Mouse (Mus musculus) testis, adult 10 weeks (tissue): ENCODE measurements around the gene Gm136. TPM values are rescaled to one million over a fixed set of nuclear protein-coding genes. Genes with fewer than 3 reads are reported as not detected.

Source experiments
- polyA plus RNA-seq: library from polyadenylated mRNA; stranded (reverse); fragments of 350-450 nt; fragmentation: Illumina TruSeq; extraction: RNeasy Lipid Tissue Mini Kit (QIAGEN cat#74804); gene quantifications from one replicate; pipeline ENCODE4 v1.2.3, GENCODE M21; 2014; ENCODE audit warnings: low read depth, low replicate concordance

Gm136 gene
- polyA plus RNA-seq: 236 TPM

DNA sequence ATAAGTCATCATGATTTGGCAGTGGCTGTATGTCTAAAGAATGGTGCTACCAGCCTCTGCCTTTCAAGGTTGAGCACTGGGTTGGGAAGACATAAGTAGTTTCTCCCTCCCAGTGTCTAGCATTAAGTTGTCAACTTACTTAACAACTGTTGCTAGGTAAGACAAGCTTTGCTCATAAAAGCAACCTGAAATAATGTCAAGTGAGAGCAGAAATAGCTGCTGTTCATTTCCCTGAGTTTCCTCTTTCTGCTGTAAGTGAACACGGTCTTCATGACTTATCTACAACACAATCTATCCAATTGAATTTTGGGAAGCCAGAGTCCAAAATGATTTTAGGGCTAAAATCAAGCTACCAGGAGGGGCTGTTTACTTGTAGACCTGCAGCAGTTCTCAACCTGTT, at the start of gene Gm136:
Gene Gm136 (minus strand): TSS at position 101 of the 400 bp plus-strand sequence.

DNA sequence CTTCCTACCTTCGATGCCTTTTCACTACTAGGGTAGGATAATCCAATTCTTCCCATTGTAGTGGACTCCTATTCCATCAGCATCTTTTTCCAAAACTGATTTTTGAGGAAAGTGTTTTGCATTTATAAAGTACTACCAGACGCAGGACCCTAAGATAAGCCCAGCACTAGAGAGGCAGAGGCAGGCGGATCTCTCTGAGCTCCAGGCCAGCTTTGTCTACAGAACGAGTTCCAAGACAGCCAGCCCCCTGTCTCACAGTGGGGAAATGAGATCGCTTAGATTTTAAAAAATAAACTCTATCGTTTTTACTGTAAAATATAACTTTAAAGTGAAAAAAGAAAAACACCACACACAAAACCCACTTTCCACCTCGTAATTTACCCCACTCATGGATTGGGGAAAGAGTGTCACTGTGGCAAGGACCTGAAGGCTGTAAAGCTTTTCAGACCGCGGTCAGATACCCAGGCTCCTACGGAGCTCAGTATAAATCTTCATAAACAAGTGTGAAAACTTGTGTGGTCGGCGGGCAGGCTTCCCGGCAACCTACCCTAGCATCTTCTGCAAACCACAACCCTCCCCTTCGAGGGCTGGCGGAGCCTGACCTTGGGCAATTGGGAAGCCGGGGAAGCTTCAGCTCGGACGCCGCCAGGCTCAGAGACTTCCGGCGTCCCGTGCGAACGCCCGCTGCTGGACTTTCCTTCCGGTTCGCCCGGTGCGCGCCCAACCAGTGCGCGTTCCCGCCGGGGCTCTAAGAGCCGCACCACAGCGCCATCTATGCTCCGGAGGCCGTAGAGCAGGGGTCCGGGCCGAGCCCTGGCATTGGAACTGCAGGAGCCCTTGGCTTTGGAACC, 21.8 kb upstream of the Gm136 start, which contains the start of gene Smim8:
Gene Smim8 (minus strand): TSS at position 747 of the 851 bp plus-strand sequence.

DNA sequence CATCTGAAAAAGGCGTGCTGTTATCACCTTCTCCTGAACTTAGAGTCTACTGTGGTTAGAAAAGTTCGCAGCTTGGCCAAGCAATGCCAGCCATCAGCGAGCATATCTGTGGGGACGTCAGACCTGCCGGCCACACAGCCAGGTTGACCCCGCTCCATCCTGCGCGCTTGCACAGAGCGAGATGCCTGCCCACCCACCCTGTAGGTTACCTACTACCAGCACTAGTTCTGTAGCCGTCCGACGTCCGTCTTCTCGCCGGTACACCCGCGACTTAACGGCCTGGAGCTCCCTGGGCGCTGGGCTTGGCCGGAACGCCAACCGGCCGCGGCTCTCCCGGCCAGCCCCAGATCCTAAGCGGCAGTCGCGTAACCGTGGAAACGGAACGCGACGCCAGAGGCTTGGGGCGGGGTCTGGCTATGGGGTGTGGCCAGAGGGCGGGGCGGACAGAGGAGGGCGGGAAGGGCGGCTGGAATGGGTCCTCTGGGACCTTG, 26.2 kb downstream of the Gm136 start, which contains the start of gene Cfap206:
Gene Cfap206 (minus strand): TSS at position 356 of the 491 bp plus-strand sequence.

Other genes with a start within 250 kb of the Gm136 start
- gene Akirin2, start 205.3 kb downstream of the Gm136 start, polyA plus RNA-seq: 354 TPM
- 87.4 TPM for gene Orc3, start 141.3 kb downstream of the Gm136 start, polyA plus RNA-seq
- gene Rars2, start 141.3 kb downstream of the Gm136 start, polyA plus RNA-seq: 52.8 TPM
- gene Slc35a1, start 68.8 kb downstream of the Gm136 start, polyA plus RNA-seq: 12.0 TPM
- 2,456 TPM for gene Cfap206, start 26.1 kb downstream of the Gm136 start, polyA plus RNA-seq
- gene Smim8, start 22.2 kb upstream of the Gm136 start, polyA plus RNA-seq: 315 TPM
- 15.4 TPM for gene Zfp292, start 126.7 kb upstream of the Gm136 start, polyA plus RNA-seq
- gene Cga, start 137.5 kb upstream of the Gm136 start, polyA plus RNA-seq: not detected